Mouse (Mus musculus) inflammation-experienced regulatory T-cells, adult 6 months (primary cell): ENCODE measurements around the gene Capg. TPM values are rescaled to one million over a fixed set of nuclear protein-coding genes. Genes with fewer than 3 reads are reported as not detected.

Experiments used
- ATAC-seq: one replicate; pipeline ENCODE4 v1.8.0; 2017
- polyA plus RNA-seq, 3 experiments: library from polyadenylated mRNA; unstranded; fragments of 100-300 nt; shearing (Covaris generic); gene quantifications; one replicate each; pipeline ENCODE4 v1.2.1; 2017

Capg gene
- polyA plus RNA-seq, 3 experiments from 2014 or later: 499 to 613 (median 536) TPM

DNA sequence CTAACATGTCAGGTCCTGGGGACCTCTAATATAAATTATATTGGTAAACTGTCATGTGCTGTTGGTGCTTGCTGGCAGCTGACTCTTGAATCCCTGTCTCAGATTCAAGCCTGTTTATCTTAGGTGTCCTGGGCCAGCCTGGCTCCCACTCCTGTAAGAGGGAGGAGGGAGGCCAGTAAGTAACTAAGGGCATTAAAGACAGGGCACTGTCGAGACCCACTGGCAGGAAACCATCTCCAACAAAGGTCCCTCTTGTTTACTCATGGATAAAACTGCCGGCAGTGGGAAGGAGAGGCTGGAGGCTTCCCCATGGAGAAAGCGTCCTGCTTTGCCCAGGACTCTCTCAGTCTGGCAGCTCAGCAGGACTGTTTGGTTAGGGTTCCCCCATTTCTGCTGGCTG is 27.6 kb downstream of the Capg start:
- ATAC-seq: no peak

DNA sequence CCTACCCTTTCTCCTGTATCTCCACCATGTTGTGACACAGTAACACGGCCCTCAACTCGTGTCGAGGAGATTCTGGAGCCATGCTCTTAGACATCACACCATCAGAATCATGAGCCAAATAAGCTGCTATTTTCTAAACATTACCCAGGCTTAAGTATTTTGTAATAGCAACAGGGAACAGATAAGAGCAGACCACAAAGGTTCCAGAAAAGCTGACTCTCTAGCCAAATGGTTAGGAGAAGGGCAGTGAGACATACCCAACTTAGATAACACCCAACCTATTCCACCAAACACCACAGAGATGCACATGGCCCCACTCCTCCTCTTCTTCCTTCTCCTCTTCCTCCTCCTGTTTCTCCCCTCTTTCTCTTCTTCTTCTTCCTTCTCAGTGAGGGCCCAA is 31.9 kb downstream of the Capg start:
- no peak for ATAC-seq

DNA sequence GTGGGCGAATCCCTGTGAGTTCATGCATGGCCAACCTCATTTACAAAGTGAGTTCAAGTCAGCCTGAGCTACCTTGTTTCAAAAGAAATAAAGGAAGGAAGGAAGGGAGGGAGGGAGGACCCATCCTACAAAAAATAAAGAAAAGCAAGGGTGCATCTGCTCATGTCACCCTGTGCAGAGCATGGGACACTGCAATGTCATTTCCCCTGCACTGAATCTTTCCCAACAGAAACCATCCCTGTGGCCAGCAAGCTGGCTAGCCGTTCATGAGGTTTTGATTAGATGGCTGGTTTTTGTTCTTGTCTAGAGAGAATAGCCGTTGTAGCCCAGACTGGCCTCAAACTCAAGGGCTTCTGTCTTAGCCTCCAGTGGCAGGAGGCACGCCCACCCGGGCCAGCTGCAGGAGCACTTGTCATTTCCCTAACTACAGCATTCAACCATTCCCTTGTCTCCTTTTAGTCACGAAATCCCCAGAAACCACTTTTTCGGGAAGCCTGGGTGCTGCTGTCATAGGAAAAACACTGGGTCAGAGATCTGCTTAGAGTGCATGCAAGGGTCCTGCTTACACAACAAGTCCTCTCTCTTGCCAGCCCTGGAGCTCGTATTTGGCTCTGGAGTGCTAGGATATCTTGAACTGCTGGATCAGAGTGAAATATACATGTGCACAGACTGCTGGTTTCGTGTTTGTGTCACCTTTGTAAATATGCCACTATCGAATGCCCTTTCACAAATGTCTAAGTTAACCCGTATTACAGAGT is 37.6 kb downstream of the Capg start:
- no peak for ATAC-seq

DNA sequence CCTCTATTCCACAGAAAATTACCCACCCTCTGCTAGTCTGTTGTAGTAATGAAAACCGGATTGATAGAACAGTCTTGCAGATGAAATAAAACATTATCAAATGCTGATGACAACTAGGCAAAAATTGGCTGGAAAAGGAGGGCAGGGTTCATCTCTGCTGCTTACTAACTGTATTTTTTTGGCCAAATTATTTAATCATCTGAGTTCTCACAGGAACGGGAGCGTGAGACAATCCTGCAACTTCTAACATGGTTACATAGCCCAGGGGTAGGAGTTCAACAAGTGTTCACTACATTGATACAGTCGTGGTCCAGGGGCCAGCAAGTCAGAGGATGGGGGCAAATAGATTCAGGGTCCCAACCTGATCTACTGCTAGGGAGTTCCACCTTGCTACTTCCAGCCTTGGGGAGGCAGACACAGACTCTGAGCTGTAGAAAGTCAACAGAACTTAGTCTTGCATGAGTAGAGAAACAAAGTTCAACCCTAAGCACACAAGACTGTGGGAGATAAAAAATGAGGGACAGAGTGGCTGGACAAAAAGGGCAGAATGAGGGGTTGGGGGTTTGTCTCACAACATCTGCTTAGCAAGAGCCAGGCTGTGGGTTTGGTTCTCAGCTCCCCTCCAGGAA is 39.1 kb downstream of the Capg start:
- no peak for ATAC-seq

DNA sequence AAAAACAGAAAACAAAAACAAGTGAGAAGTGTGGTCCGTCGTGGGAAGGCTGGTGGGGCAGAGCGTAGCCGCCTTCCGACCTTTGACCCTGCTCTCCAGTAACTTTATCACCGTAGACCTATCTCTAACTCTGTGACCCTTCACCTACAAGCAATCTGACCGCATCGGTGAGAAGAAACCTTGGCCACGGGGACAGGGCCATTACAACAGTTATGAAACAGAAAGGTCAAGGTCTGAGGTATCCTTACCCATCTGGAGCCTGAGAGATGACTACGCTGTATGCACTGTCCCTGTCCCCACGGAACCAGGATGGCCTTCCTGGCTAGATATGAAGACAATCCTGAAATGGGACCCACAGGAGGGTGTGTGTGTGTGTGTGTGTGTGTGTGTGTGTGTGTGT is 40.0 kb downstream of the Capg start:
- no peak for ATAC-seq

DNA sequence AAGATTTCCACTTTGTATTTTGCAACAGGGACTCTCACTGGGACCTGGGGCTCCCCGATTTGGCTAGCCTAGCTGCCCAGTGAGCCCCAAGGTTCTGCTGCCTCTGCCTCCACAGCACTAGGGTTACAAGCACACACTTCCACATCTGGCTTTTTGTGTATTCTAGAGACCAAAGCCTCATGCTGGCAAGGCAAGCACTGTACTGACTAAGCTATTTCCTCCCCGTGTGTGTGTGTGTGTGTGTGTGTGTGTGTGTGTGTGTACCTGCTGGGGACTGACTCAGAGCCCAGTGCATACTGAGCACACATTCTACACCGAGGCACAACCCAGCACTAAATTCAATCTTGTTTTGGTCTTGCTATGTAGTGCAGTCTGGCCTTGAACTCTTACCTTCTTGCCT is 42.5 kb downstream of the Capg start:
- no peak for ATAC-seq

DNA sequence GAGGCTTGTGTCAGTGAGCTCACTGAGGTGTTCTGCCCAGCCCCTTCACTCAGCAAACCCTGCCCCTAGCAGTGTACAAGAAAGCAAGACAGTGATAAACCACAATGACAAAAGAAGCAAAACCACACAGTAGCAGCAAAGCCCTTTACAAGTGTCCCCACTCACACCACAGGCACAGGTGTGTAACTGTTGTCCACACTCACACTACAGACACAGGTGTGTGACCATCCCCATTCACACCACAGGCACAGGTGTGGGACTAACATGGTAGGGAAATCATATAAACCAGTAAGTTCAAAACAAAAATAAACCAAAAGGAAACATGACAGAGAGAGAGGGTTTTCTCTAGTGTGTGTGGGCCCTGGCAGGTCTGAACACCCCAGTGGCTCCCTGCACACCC is 44.1 kb downstream of the Capg start:
- no peak for ATAC-seq

DNA sequence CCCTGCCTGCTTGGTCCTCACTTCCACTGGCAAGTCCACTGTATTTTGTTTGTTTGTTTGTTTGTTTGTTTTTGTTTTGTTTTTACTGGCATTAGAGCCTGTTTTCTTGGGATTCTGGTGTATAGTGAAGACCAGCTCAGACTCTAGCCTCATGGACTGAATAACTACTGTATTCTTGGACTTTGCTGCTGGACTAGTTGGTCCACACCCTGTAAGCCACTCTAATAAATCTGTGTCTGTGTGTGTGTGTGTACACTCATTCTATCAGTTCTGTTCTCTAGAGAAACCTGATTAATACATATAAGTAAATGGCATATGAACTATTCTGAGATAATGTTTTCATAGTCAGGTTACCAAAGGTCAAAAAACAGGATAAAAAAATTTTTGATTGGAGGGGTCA is 45.9 kb downstream of the Capg start:
- ATAC-seq: no peak

DNA sequence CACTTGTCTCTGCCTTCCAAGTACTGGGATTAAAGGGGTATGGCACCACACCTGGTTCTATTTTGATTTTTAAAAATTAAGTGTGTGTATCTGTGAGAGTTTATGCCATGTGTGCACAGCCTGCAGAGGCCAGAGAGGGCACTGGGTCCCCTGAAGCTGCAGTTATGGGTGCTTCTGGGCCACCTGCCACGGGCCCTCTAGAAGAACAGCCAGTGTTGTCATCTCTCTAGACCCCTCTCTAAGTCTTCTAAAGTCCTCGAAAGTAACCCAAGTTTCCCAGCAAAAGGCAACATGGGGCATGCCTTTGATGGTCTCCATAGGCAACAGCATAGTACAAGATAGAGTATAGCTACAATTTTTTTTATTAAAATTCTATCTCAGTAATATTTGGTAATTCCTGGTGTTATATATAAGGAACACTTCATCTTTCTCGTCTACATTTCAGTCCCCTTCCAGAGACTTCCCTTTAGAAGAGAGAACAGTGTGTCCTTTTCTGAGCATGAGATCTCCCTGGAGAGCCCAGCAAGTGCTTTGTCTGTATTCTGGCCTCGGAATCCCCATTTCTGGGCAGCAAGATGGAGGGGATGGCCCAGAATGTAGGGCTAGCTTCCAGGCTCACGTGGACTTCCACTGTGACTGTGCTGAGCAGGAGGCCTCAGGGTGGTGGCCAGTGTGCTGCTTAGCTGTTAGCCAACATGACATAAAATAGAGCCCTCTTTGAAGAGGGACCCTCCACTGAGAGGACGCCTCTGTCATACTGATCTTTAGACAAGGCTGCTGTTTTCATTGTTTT is 49.0 kb downstream of the Capg start:
- no peak for ATAC-seq

DNA sequence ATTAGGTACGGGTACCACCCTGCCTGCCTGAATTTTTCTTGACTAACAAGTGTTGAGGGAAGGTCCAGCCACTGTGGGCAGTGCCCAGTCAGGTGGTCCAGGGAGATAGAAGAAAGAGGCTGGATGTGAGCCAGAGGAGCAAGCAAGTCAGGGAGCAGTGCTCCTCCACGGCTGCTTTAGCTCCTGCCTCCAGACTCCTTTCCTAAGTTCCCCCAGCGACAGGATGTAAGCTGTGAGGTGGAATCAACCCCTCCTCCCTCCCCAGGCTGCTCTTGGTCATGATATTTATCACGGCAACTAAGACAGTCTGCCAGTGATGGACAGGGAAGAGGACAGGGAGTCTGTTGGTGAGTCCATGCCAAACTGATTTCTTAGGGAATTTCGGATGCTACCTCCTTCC is 49.7 kb downstream of the Capg start:
- no peak for ATAC-seq

DNA sequence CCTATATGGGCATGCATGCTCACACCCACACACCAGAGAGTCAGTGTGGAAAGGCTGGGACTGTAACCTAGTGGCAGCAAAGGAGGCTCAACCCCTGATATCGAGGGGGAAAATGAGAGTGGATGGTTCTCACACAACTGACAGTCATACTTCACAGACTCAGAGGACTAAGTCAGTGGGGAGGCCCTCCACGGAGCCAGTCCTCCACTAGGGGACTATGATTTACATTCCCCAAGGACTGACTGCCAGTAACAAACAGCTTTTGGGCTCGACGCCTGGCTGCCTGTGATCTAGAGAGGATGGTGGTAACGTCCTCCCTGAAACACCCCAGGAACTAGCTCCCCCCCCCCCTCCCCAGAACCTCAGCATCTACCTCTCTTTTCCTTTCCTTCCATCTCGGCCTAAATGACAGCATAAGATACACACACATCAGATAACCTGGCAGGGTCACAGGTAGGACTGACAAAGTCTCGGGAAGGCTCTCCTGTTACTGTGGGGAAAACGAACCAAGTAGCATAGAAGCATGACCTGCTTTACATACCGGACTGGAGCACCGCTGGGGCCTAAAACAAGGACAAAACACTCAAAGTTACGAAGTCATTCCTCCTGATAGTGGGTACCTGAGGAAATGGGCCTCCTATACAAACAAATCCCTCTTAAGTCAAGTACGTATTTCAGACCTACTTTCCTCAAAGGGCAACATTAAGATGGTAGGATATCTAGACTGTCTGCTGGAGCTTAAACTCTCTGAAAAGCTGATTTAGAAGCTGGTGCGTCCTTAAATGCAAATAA is 53.1 kb downstream of the Capg start:
- ATAC-seq: no peak

DNA sequence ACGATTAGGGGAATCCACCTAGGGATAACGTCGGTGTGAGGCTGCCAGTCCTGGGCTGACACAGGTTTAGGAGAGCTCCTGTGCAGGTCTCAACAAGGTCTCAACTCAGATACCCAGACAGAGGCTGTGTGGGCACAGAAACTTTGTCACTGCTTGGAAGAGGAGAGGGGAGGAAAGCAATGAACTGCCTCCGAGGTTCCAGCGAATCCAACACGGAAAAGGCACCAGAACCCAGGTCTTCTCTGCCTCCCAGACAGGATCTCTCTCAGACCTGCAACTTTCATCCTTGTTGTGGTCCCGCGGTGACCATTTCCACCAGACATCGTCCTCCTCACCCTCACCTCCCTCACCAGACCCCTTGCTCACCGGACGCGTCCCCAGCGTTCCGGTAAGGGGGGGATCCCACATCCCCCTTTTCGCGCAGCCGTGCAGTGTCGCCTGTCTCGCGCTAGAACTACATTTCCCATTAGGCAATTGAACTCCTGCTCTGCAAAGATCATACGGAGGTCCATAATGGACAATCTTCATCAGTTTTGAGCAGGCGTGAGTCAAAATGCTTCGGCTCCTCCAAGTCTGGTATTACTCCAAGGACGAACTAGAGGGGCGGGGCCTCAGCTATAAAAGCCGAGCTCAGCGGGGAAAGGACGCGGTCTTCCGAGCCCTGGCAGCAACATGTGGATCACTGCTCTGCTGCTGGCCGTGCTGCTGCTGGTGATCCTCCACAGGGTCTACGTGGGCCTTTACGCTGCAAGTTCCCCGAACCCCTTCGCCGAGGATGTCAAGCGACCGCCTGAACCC is 54.0 kb downstream of the Capg start, which contains the start of the genes Elmod3 and Retsat:
Gene Elmod3 (minus strand): TSS at position 458 of the 798 bp plus-strand sequence.
Gene Retsat (plus strand): TSS at position 520 of the 798 bp plus-strand sequence.
- ATAC-seq: peak; percentile 84

DNA sequence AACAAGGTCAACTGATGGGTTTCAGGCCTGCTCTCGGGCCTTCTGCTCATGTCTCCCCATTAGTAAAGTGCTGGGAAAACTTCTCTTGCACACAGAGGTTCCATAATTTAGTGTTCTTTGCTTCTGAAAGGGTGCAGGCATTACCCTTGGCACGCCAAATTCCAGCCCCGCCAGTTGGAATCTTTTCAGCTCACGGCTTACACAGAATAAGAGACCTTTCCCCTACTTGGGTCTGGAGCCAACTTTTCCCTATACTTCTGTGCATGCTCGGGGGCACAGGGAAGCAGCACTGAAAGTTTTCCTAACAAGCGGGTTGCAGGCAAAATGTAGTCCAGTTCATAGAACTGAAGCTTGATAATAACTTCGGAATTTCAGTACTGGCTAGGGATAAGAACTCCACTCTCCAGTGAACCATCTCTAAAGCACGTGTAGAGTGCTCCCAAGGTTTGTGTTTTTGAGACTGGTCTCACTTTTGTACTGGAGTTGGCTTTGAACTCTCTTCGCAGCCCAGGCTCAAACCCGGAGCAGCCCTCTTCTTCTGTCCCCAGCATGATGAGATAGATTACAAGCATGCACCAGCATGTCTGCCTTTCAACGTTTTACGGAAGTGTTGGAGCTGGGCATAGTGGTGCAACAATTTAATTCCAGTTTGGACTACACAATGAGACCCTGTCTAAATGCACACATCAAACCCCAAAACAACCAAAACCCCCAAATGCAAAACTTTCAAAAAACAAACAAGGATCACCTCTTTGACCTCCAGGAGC is 54.8 kb downstream of the Capg start:
- ATAC-seq: no peak

DNA sequence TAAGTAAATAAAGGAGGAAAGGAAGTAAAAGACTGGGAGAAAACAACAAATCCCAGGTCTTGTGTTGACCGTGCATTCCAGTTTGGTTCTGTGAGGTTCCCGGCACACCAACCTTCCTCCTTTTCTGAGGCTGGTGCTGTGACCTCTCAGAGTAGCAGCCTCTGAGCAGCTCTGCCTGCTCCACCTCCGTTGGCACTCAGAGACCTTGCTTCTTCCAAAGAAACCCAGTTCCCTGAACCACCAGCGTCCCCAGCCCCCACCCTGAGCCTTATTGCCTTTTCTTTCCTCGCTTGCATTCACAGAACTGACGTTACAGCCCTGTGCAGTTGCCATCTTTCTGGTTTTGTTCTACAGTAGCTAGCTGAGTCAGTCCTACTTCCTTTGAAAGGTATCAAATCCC is 56.0 kb downstream of the Capg start:
- ATAC-seq: no peak

DNA sequence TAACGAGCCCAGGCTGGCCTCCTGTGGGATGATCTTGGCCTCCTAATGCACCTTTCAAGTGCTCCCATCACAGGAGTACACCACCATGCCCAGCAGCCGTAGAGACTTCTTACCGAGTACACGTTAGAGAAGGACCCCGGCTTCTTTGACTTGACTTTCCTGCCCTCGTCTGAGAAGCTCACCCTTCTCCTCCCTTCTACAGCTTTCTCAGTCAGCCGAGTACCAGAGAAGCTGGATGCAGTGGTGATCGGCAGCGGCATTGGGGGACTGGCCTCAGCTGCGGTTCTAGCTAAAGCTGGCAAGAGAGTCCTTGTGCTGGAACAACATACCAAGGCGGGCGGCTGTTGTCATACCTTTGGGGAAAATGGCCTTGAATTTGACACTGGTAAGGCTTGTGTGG is 56.6 kb downstream of the Capg start:
- no peak for ATAC-seq

DNA sequence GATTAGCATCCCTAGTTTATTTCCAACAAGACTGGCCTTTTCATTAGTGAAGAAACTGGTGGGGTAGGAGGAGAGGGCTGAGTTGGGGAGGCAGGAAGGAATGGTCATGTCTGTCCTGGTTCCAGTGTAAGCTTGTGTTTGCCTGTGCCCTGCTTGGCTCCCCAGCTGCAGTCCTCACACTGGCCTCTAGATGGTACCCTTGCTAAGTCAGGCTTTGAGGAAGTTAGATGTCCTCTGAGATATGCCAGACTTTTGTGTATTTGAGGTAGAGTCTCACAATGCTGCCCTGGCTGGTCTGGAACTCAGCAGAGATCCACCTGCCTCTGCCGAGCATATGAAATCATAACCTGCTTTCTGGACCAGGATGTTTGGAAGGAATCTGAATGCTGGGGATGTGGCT is 57.5 kb downstream of the Capg start:
- peak; percentile 71 for ATAC-seq

DNA sequence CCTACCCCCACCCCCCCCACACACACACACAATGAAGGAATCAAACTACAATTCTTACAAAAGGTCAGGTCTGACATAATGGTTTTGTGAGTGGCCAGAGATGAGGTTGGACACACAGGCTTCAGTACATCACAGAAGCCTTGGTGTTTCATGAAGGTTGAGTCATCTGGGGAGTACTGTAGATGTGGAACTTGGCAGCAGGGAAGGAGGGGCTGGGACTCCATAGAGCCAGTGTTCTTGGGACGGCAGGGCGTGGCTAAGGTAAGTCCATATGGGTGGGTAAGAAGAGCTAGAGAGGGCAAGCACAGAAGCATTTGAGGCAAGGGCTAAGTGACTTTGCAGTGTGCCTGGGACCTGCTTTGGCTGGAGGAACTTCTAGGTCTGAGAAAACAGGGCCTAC is 59.9 kb downstream of the Capg start:
- no peak for ATAC-seq

DNA sequence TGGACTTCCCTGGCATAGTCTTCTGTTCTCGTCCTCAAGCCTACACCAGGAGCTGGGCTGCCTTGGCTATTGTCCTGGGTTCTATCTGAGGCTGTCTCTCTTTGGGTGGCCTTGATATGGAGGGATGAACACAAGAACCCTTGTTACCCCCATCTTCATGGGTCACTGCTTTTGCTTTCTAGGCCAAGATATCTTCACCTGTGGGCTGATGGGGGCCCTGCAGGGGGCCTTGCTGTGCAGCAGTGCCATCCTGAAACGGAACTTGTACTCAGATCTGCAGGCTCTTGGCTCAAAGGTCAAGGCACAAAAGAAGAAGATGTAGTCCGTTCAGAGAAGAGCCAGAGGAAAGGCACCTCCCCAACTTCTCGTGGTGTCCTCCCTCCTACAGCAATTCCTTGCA is 62.9 kb downstream of the Capg start:
- ATAC-seq: no peak

DNA sequence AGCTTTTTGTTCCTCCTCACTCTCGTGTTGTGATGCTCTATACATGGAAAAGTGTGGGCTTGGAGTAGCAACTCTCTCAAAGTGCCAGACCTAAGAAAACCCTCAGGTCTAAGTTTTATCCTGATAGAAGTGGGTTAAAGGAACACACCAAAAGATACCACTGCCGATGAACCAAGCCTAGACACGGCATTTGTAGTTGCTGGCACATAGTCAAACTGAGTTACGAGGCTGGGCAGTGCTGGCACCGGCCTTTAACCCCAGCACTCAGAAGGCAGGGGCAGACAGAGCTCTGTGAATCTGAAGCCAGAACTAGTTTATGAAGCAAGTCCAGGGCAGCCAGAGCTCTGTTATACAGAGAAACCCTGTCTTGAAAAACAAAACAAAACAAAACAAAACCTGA is 63.5 kb downstream of the Capg start:
- no peak for ATAC-seq

DNA sequence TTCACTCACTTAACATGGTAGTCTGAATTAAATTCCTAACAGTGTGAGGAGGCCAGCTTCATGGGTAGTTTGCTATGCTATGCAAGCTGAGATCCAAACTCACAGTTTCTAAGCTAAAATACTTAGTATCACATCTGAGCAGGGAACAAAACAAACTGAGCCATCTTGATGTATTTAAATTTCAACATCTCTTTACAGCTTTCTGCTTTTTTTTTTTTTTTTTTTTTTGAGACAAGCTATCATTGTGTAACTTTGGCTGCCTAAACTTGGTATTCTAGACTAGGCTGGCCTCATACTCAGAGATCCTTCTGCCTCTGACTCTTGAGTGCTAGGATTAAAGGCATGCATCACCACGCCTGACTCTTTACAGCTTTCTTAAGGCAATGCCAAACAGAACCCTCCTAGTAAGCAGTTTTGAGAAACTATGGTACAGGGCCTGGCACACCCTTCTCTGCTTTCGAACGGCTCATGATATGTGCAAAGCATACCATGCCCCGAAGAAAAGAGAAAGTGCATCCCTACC is 64.5 kb downstream of the Capg start:
- no peak for ATAC-seq

DNA sequence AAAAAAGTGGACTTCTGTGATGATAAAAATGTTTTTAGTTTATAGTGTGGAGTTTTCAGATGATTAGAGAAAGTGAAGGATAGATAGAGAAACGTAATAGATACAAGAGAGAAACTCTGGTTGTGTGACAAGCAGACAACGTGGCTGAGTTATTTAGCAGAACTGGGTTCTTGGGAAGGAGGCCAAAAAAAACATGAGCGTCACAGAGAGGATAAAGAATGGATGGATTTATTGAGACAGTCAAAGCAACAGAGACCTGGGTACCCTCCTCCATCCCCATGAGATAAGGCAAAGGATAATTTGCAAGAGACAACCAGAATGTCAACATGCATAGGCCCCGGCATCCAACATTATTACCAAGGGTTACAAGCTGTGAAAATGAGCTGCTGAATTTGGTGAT is 66.1 kb downstream of the Capg start:
- ATAC-seq: no peak
